Mouse (Mus musculus) skeletal muscle tissue, postnatal 0 days (tissue): ENCODE results near the gene Rtl8a. TPM values are rescaled to one million over a fixed set of nuclear protein-coding genes. Genes with fewer than 3 reads are reported as not detected.

Source experiments
- polyA plus RNA-seq: library from polyadenylated mRNA; unstranded; fragments of >200 nt; fragmentation: Nextera tagmentation; extraction: Ambion mirVana; gene quantifications from 2 replicates; pipeline ENCODE4 v1.2.1, GENCODE M21; 2015

Rtl8a gene
- 98.5 and 109 TPM in 2 replicates for polyA plus RNA-seq

GRCm38 (mm10) chrX:53642980-53643961, at the start of gene Rtl8a:
TSS of gene Rtl8a (minus strand) at chrX:53643682.

GRCm38 (mm10) chrX:53670294-53670693, 26.8 kb upstream of the Rtl8a start, which contains the start of gene Rtl8b:
TSS of gene Rtl8b (minus strand) at chrX:53670408.

GRCm38 (mm10) chrX:53608879-53609278, 34.6 kb downstream of the Rtl8a start, which contains the start of gene Gm14597:
TSS of gene Gm14597 (minus strand) at chrX:53608979.

GRCm38 (mm10) chrX:53607242-53608121, 36.0 kb downstream of the Rtl8a start, which contains the start of gene Rtl8c:
TSS of gene Rtl8c (plus strand) at chrX:53608032.

Other genes with a start within 250 kb of the Rtl8a start
- not detected in 2 replicates for gene Etd, start 208.8 kb downstream of the Rtl8a start, polyA plus RNA-seq
- 18.7 and 19.4 TPM in 2 replicates for gene Rtl8c, start 35.6 kb downstream of the Rtl8a start, polyA plus RNA-seq
- gene Gm14597, start 34.7 kb downstream of the Rtl8a start, polyA plus RNA-seq: not detected in 2 replicates
- 91.4 and 105 TPM in 2 replicates for gene Rtl8b, start 26.7 kb upstream of the Rtl8a start, polyA plus RNA-seq
- gene 4930502E18Rik, start 81.1 kb upstream of the Rtl8a start, polyA plus RNA-seq: 0.09 and 0.13 TPM in 2 replicates
- not detected in 2 replicates for gene 1700013H16Rik, start 114.1 kb upstream of the Rtl8a start, polyA plus RNA-seq
- gene Zfp36l3, start 132.7 kb upstream of the Rtl8a start, polyA plus RNA-seq: not detected in 2 replicates
- gene Xlr, start 154.0 kb upstream of the Rtl8a start, polyA plus RNA-seq: 2.2 and 2.8 TPM in 2 replicates